Mouse (Mus musculus): ENCODE data around the gene Prtn3.

DNA sequence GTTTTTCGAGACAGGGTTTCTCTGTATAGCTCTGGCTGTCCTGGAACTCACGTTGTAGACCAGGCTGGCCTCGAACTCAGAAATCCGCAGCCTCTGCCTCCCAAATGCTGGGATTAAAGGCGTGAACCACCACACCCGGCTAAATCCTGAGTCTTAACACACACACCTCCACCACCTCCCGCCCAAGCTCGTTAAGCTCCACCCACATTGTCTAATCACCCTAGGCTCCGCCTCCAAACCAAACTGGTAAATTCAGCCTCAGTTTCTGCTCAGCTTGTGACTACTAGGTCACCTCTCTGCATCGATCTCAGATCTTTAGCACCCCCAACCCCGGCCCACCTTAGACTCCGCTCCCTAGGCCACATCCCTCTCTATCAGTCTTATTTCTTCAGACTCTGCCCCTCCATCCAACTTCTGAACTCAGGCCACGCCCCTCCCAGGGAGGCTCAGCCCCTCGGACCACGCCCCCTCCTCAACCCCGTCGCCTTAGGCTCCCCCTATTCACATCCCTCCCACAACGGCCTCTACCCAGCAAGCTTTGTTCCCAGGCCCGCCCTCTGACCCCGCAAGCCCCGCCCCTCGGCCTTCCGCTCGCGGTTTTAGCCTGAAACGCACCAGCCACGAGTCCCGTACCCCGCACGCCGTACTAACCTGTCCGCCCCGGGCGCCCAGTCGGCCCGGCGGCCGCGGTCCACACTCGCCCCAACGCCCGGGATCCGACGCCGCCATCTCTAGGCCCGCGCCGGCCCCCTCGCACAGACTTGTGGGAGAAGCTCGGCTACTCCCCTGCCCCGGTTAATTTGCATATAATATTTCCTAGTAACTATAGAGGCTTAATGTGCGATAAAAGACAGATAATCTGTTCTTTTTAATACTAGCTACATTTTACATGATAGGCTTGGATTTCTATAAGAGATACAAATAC lies 34.2 kb downstream of the Prtn3 start, which contains the start of gene Med16:
- TF ChIP-seq EP300 (IDR thresholded peaks at IDR 0.05; ENCODE audit: insufficient read depth, low read depth, low read length) (no peak), CTCF (IDR thresholded peaks at IDR 0.05) (no peak), POLR2A (IDR thresholded peaks at IDR 0.05; ENCODE audit: insufficient read depth, low read depth, low read length) (no peak)
